Mouse (Mus musculus) cerebellum, adult 9-11 months (tissue): ENCODE measurements at regions not wholly inside any gene's neighbourhood (a gene's known extent, or its start where the extent isn't known, plus 50 kb on each side); places are given as distances from the start of the nearest gene placed in this dataset.

Source experiments
- DNase-seq: peaks from one replicate; pipeline ENCODE4 v3.0.0; 2022

DNA sequence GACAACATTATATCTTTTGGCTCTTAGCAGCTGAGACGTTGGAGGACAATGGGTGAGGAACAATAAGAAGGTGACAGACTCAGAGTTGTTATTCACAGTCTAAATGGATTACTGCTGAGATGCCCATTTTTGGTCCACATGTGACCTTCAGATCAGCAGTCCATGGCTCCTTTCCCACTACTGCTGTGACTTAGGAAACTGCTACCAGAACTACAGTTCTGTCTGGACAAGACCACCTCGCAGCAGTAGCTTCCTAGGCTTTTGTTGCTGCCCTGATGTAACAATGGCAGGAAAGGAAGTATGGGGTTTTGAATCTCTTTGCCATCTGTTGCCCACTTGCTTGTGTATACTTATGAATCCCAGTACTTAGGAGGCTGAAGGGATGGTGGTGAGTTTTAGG, 135.6 kb upstream of the Pls3 start:
- DNase-seq, result no peak

DNA sequence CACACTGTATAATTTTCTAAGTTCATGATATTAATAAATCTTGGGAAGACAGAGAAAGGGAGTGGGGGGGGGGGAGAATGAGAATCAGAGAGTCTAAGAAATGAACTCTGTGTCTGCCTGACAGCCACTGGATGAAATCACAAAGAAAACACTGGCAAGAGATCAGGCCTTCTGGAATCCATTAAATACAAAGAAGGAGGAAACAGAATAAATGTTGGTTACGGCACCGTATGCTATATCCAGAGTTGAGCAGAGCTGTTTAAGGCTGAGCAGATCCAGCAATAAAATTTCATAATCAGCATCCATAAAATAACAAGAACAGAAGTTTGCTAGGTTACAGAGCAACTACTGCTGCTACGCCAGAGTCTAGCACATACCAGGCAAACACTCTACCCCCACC, 103.6 kb upstream of the Pls3 start:
- no peak for DNase-seq

DNA sequence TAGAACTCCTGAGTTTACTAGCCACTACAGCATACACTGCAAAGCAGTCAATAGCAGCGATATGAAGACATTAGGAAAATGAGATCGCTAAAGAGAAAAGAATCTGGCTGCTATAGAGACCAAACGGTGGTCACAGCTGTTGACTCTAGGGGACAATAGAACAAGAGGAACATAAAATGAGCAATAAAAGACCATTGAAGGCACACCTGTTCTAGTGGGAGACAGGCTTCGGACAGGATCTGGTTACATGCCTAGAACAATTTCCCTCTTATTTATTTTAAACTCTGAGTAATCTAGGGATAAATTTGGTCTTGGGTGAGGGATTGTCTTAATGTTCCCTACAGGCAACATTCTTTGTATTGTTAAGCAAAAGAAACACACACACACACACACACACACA, 99.7 kb upstream of the Pls3 start:
- no peak for DNase-seq

DNA sequence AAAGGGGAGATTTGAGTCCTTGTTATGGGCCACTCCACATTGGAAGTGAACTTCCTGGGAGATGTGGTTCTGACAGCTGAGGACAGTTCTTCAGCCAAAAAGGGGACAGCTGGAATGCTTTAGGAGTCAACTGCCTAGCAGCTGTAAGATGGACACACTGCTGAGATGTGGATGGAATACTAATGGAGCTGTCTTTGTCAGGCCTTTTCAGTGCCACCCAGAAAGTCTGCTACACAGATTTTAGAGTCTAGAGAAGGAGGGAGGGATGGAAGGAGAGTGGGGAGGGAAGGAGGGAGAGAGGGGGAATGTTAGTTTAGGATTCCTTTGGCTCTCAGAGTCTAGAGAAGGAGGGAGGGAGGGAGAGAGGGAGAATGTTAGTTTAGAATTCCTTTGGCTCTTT, 74.7 kb upstream of the Pls3 start:
- DNase-seq, result peak; percentile 1

DNA sequence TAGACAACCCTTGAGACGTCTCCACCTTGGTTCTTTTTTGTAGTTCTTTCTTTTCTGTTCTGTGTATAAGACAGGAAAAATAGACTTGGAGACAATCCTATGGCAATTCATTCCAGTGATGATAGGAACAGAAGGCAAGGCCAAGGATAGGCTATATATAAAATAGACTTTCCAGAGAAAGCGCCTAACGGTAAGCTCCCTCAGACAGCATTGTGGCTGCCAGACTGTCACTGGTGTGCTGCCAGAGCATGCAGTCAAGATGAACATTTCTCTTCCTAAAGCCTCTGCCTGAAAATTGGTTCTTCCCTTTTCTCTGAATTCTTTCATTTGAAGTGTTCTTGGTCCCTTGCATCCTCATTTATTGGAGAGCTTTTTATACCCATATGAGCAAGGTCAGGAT, 53.9 kb upstream of the Pls3 start:
- no peak for DNase-seq
